Mouse (Mus musculus) C2C12 (cell line): Measurements from ENCODE around the gene AI481877.

ENCODE experiments used
- CTCF ChIP-seq: IDR thresholded peaks from one replicate; pipeline ENCODE4 v1.5.1; 2011; ENCODE audit not compliant: control insufficient read depth, insufficient read depth, insufficient read length
- FOSL1 ChIP-seq: IDR thresholded peaks from one replicate; pipeline ENCODE4 v1.8.0; 2011; ENCODE audit warnings: mild to moderate bottlenecking, low read length; ENCODE audit not compliant: poor library complexity, insufficient read depth, severe bottlenecking
- MAX ChIP-seq: IDR thresholded peaks from one replicate; pipeline ENCODE4 v1.6.1; 2011; ENCODE audit warnings: mild to moderate bottlenecking, control low read depth
- USF1 ChIP-seq: IDR thresholded peaks from one replicate; pipeline ENCODE4 v1.6.1; 2011; ENCODE audit warnings: low read depth, mild to moderate bottlenecking, control low read depth, moderate library complexity

DNA sequence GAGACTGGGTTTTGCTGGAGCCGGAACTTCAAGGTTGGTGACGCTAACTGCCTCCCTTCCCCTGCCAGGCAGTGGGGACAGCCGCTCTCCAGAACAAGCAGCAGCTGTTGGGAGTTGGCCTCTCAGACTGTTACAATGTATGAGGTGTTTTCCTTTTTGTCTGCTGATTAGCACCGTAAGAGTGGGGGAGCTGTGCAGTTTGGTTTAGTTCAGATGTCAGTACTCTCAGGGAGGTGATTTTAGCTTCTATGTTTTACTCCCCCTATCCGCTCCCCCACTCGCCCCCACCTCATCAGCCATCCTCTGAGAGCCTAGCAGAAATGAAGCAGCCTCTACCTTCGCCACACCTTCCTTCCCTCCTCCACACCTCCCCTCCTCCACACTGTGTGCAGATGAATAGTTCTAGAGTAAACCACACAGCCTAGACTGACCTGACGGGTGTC, 143.5 kb downstream of the AI481877 start:
- TF ChIP-seq CTCF (no peak), USF1 (no peak), MAX (no peak), FOSL1 (no peak)
